In genomic region chr10:122535137-122535536, GRCm38 (mm10) we compare ENCODE assay signal across 24 mouse cellular contexts.
DNase-seq lines count a peak whose midpoint lies in the region; ATAC-seq and TF ChIP-seq lines count a peak whose summit lies in the region.
"Had no signal": no experiment of that assay in that cellular context is flagged by ENCODE, and none has a peak within 500 bp of the region (broad histone marks: within the 10 kb centered on the region; RNA-seq: fewer than 3 reads in every experiment).

No protein-coding gene starts in this region.

- no peak overlapping the region for H3K4me3 ChIP-seq in kidney, embryonic 15.5 days (replicated peaks)
- no peak overlapping the region for H3K4me3 ChIP-seq in left cerebral cortex, adult 2 months
- H3K4me3 ChIP-seq: embryonic facial prominence, embryonic 13.5 days; forebrain, embryonic 10.5 days; forebrain, embryonic 13.5 days; heart, adult 2 months; heart, embryonic 10.5 days; heart, embryonic 13.5 days; hindbrain, embryonic 12.5 days; hindbrain, embryonic 15.5 days; intestine, embryonic 15.5 days had no signal

- H3K36me3 ChIP-seq in kidney, embryonic 15.5 days: no peaks in the 10 kb centered on the region
- H3K36me3 ChIP-seq: embryonic facial prominence, embryonic 13.5 days; forebrain, embryonic 10.5 days; heart, embryonic 10.5 days; heart, embryonic 13.5 days; hindbrain, embryonic 12.5 days; hindbrain, embryonic 15.5 days; intestine, embryonic 15.5 days had no signal

- 41% methylated on average over 5 of the region's 5 CpGs for WGBS in kidney, embryonic 15.5 days

- H3K4me1 ChIP-seq in kidney, embryonic 15.5 days: 0 out of 2 replicates have a peak, but pooled peaks cover 3% of the 10 kb centered on the region
- H3K4me1 ChIP-seq: embryonic facial prominence, embryonic 13.5 days; forebrain, embryonic 10.5 days; forebrain, embryonic 13.5 days; heart, embryonic 10.5 days; hindbrain, embryonic 12.5 days; hindbrain, embryonic 15.5 days; intestine, embryonic 15.5 days had no signal

- peak; percentile 29; the same call in 1 of the 2 replicates for ATAC-seq in kidney, embryonic 15.5 days (replicated peaks; ENCODE audit: low FRiP score)
- ATAC-seq in common myeloid progenitor, adult 5-6 weeks (replicated peaks; ENCODE audit: low read depth, poor library complexity, severe bottlenecking): peak; percentile 82
- ATAC-seq in granulocyte monocyte progenitor cell, adult 5-6 weeks (replicated peaks; ENCODE audit: poor library complexity, severe bottlenecking): peak; percentile 81
- ATAC-seq in megakaryocyte, adult 5-6 weeks (ENCODE audit: poor library complexity, severe bottlenecking): peak; percentile 54; the same call in 1 of the 2 replicates
- ATAC-seq: CD4-positive, CD25-positive, alpha-beta regulatory T cell, adult 4 months; forebrain, embryonic 13.5 days; forebrain, embryonic 16.5 days; intestine, embryonic 15.5 days had no signal

- DNase-seq in kidney, adult 18-20 months: no peak
- DNase-seq in cerebellum, adult 9-10 months: no peak
- no peak for DNase-seq in left cerebral cortex, adult 2 months (ENCODE audit: extremely low spot score in 1 of 2, low spot score in 2 of 2)
- DNase-seq: adrenal gland, adult 8-10 months; adrenal gland, postnatal 25 days; cerebellum, adult 11-12 months; cerebellum, adult 8-10 months; cerebellum, postnatal 14 days; heart, postnatal 4 days had no signal

- intact Hi-C loops in left cerebral cortex, adult 2 months (cut with DNase I): no loop called here

- H3K9ac ChIP-seq in kidney, embryonic 15.5 days: no peak overlapping the region
- H3K9ac ChIP-seq: embryonic facial prominence, embryonic 13.5 days; forebrain, embryonic 13.5 days; heart, embryonic 13.5 days; hindbrain, embryonic 12.5 days; hindbrain, embryonic 15.5 days; intestine, embryonic 15.5 days had no signal

- no peak overlapping the region for H3K27ac ChIP-seq in kidney, embryonic 15.5 days
- no peak overlapping the region for H3K27ac ChIP-seq in left cerebral cortex, adult 2 months
- H3K27ac ChIP-seq: embryonic facial prominence, embryonic 13.5 days; forebrain, embryonic 10.5 days; forebrain, embryonic 13.5 days; heart, embryonic 10.5 days; heart, embryonic 13.5 days; hindbrain, embryonic 12.5 days; hindbrain, embryonic 15.5 days; intestine, embryonic 15.5 days had no signal

- H3K9me3 ChIP-seq in kidney, embryonic 15.5 days (replicated peaks): no peaks in the 10 kb centered on the region
- H3K9me3 ChIP-seq: embryonic facial prominence, embryonic 13.5 days; forebrain, embryonic 10.5 days; forebrain, embryonic 13.5 days; heart, embryonic 10.5 days; heart, embryonic 13.5 days; hindbrain, embryonic 12.5 days; hindbrain, embryonic 15.5 days had no signal

- H3K4me2 ChIP-seq in kidney, embryonic 15.5 days: no peak overlapping the region
- H3K4me2 ChIP-seq: embryonic facial prominence, embryonic 13.5 days; forebrain, embryonic 13.5 days; heart, embryonic 13.5 days; hindbrain, embryonic 12.5 days; hindbrain, embryonic 15.5 days; intestine, embryonic 15.5 days had no signal

- no peaks in the 10 kb centered on the region for H3K27me3 ChIP-seq in kidney, embryonic 15.5 days
- H3K27me3 ChIP-seq: embryonic facial prominence, embryonic 13.5 days; forebrain, embryonic 13.5 days; heart, embryonic 13.5 days; hindbrain, embryonic 12.5 days; hindbrain, embryonic 15.5 days; intestine, embryonic 15.5 days had no signal

- no peak for TF ChIP-seq CTCF in left cerebral cortex, adult 2 months (IDR thresholded peaks at IDR 0.05)

Comparison
In these comparisons a context has a peak if more than half of its experiments do, and no peak if none do; other contexts are left out.
1. ATAC-seq: peak in every context shown above with its lines; median percentile 82 in common myeloid progenitor, adult 5-6 weeks; 81 in granulocyte monocyte progenitor cell, adult 5-6 weeks; 54 in megakaryocyte, adult 5-6 weeks; 29 in kidney, embryonic 15.5 days.